Mouse (Mus musculus): Measurements from ENCODE around the gene Spns3.

The Spns3 gene

GRCm38 (mm10) chr11:72455694-72456093 is 94.6 kb downstream of the Spns3 start:
- in situ Hi-C loops (cut with MboI, MseI) = no loop called here

DNA sequence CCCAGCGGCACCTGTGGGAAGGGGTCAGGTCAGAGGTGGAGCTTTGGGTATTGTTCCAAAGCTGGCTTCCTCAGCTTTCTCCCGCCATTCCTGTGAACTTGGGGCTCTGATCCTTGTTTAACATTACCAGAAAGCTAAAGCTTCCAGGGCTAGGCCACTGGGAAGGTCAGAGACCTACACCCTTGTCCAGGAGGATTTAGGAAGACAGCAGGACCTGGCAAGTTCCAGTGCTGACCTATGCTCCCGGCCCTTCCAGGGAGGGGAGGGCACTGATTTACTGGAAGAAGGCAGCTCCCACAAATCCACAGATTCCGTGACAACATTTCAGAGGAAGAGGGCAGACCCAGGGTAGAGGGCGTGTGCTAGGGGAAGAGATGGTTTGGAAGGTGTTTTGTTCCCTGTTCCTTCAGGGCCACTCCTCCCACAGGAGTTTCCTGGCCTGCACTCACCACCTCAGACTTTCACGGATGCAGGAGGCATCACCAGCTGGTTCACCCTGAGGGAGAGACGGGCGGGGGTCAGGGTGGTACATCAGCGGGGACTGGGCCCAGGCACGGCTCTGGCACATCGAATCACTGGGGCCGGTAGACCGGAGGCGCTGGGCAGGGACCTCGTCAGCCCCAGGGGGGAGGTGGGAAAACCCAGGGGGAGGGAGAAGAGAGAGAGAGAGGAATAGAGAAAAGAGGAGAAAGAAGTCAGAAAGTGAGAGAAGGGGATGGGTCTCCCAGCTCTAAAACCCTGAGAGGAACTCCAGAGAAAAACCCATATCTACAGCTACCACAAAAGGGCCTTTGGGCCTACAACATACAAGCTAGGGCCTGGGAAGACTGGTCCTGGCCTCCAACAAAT is 97.0 kb downstream of the Spns3 start:
- in situ Hi-C loops (cut with MboI, MseI) = no loop called here

DNA sequence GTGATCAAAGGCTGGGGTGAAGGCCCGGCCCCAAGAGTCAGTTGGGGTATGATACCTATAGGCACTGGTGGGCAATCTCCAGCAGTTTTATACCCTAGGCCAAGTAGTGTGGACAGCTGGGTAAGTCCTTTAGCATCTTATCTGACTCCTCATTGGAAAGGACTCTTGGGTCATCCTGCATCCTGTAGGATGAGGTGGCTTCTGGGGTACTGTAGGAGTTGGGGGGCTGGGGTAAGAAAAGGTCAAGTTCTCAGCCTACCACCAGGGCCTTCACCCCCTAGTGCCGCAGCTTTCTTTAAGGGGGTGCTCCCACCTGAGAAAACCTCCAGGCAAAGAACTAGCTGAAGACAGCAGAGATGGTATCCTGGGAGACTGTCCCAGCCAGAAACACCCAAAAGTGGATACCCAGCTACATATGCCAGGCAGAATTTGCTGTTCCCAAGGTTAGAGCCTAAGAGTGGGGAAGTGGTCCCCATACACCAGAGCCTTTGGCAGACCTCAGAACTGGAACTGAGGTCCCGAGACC is 98.1 kb downstream of the Spns3 start:
- in situ Hi-C loops (cut with MboI, MseI) = no loop called here

DNA sequence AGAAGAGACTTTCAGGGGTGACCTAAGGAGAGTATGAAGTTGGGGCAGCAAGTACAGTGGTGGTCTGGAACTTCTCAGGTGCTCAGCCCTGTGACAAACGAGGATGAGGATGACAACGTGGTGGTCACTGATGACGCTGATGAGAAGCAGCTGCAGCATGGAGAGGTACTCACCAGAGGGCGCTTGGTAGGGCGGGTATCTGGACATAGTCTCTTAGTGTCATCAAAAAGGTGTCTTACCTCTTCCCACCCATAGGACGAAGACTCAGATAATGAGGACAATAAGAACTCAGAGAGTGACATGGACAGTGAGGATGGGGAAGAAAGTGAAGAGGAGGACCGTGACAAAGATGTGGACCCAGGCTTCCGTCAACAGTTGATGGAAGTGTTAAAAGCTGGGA is 102.8 kb downstream of the Spns3 start:
- in situ Hi-C loops (cut with MboI, MseI) = loop anchor here (25.0 kb wide), 1 partner anchor 1435 kb away; the partner anchor contains the start of genes Derl2, Dhx33 and Mis12

- in situ Hi-C loops (cut with MboI, MseI) = loop anchor here (25.0 kb wide), 1 partner anchor 1434 kb away; the partner anchor contains the start of genes Derl2, Dhx33 and Mis12
Observed at GRCm38 (mm10) chr11:72446311-72447105, 103.8 kb downstream of the Spns3 start.

Data from T-helper 2 cell (primary cell).